Mouse (Mus musculus) ES-E14 (cell line): ENCODE results near the gene Olfml2a.

ENCODE experiments used
- CHD2 ChIP-seq: IDR thresholded peaks from 2 replicates; pipeline ENCODE4 v1.6.1; 2014; ENCODE audit warnings: mild to moderate bottlenecking, low read depth, low read length, inconsistent platforms
- HCFC1 ChIP-seq: IDR thresholded peaks from 2 replicates; pipeline ENCODE4 v1.6.1; 2012; ENCODE audit warnings: low read length, inconsistent platforms, borderline replicate concordance; ENCODE audit not compliant: insufficient read depth
- MAFK ChIP-seq: IDR thresholded peaks from 2 replicates; pipeline ENCODE4 v1.6.1; 2014; ENCODE audit warnings: mild to moderate bottlenecking, low read depth, low read length, inconsistent platforms; ENCODE audit not compliant: insufficient read depth
- ZC3H11A ChIP-seq: IDR thresholded peaks from 2 replicates; pipeline ENCODE4 v1.6.1; 2012; ENCODE audit warnings: low read depth, mild to moderate bottlenecking, inconsistent platforms, low read length, borderline replicate concordance
- ZNF384 ChIP-seq: IDR thresholded peaks from 2 replicates; pipeline ENCODE4 v1.6.1; 2012; ENCODE audit warnings: low read depth, low read length, inconsistent platforms

DNA sequence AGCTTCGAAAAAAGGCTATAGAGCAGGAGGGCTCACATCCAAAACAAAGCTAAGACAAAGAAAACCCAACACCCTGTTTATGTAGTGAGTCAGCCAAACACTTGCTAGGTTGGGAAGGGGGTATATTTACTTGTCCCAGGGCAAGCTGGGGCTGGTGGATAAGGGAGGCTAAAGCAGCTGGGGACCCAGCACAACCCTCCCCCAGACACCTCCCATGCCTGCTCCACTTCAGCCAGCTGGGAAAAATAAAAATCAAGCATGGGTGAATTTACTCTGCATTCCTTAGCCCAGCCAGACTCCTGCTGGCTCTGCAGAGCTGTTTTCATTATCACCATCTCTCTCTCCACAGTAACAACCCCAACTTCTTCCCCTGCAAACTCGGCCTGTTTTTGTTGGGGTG lies 2.2 kb downstream of the Olfml2a start:
- TF ChIP-seq ZC3H11A: no peak
- no peak for TF ChIP-seq HCFC1
- no peak for TF ChIP-seq MAFK
- TF ChIP-seq ZNF384: no peak
- no peak for TF ChIP-seq CHD2
